Mouse (Mus musculus) frontal cortex, postnatal 10 days (tissue): ENCODE measurements around the gene Abcc9.

ENCODE experiments used
- DNase-seq, 2 experiments: peaks; one replicate each; pipeline ENCODE4 v3.0.0; 2022; ENCODE audit warnings: low spot score in 2 of 2, mixed read lengths in 1 of 2

Gene Abcc9

DNA sequence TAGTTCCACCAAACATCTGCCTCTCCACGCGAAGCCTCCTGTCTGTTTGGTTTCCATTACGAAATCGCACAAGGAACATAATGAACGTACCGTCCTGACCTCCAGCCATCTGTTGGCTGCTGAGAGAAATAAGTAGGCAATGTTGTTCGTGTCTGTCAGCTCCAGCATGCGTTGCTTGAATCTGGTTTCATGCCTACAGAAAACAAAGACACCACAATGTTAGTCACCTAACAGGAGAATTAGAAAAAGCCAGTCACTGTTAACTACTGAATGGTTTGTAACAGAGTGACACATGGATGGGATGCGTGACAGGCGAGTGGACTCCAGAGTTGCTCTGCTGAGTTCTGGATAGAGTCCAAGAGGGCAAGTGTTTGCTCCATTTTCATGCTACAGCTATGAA, 87.8 kb downstream of the Abcc9 start:
- DNase-seq = no peak

DNA sequence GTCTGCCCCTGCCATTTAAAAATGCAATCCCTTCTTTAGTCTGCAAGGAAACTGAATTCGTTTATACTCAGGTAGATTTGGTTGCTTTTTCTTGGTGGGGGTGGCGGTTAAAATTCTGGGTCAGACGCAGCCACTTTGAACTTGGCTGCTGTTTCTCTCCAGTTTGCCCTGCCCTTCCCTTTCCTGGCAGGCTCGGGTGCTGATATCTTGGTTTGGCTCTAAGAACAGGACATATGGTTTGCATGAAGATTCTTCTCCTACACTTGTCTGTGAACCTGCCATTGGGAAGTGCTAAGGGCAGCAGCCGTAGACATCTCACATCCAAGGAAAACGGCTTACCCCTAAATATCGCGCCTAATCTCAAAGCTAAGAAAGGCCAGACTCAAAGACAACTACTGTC, 89.7 kb downstream of the Abcc9 start:
- no peak for DNase-seq

DNA sequence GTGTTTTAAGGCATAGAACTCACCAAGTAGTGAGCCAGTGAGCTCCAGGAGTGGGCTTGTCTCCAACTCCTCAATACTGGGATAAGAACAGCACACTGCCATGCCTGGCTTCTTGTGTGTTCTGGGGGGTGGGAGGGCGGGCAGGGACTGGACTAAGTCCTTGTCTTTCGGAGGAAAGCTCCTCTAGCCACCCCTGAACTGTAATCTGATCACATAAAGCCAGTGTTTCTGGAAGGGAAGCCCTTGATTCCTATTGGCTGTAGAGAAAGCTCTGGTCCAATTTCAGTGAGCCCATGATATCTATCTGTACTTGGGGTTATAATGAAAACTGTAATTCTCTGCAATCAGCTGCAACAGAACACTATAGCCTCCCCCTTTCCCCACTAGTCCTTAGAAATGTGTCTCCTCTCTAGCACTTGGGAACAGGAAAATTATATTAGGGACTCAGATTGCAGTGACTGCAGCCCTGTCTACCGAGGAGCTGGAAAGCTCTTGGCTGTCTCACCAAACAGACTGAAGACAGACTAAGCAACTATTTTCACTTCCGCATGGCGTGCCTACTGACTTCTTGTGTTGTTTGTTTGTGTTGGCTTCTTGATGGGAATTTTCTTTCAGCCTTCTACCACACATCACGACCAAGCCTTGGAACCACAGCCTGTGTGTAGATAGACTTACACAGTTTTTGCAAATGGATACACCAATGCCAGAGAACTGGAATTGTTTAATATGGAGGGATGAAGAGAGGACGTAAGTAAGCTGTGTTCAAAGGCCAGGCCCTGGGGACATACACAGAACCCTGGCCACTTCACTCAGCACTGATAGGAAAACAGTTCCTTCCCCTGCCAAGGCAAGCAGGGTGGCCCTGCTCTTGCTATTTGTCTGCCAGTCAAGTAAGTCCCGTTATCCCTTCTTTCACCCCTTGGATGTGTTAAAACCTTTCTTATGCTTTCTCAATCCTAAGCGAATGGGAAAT, 92.4 kb downstream of the Abcc9 start:
- DNase-seq = no peak

DNA sequence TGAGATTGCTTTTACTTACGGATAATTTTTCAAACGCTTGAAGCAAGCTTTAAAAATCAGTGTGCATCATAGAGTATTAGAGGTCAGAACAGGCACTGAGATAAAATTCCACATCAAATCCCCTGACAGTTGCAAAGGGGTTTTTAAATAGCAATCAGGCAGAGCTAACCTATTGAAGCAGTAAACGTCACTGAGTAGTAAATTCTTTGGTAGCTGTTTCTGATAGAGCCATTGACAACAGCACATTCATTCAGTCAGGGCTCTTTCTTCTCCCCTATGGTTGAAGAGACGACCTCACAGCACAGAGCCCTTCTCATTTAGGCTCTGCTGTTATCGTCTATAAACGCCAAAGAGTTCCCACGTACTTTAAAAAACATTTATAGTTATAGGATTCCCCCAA, 95.0 kb downstream of the Abcc9 start:
- DNase-seq = no peak

DNA sequence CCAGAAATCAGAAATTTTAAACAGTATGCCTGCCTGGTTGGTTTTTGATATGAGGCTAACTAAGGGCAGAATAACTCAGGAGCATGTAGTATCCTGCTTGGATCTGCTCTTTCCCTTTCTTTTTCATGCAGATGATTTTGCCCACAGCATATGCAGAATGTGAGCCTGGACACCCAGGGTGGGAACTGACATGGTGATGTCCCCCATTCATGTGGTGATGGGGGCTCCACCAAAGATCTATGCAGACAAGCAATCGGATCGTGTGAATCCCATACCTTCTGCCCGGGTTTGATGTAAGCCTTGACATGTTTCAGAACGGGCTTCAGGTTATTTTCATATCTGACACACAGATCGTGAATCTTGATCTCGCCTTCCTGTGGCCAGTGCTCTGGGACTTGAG, 99.3 kb downstream of the Abcc9 start:
- no peak for DNase-seq

DNA sequence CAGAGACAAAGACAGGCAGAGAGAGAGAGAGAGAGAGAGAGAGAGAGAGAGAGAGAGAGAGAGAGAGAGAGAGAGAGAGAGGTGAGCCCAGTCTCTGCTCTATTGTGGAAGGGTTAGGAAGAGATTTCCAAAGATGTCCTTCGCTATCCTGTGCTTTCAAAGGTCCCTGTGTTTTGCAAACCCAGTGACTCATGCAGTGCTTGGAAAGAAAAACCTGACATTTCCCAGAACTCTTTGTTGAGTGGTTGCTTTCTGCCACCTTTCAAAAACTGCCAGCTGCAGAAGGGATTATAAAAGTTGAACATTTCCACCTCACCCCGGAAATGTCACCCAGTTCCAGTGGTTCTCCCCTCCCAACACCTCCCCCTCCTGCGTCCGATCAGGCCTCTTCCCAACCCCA, 123.3 kb downstream of the Abcc9 start:
- no peak for DNase-seq

DNA sequence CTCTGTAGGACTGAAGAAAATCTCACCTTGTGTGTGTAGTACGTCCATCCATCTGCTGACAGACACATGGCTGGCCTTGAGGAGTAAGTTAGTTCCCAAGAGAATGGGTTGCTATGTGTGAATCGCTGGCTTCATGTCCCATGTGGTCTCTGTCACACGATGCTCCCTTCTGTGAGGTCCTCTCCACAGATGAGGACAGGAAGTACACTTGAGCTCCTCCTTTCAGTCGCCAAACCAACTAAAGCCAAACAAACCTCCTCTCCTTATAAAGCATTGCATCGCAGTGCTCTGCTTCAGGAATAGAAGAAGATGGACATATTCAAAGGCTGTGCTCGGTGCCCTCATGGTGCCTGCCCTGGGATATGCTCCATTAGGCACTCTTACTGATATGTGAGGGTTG, 124.3 kb downstream of the Abcc9 start:
- no peak for DNase-seq

DNA sequence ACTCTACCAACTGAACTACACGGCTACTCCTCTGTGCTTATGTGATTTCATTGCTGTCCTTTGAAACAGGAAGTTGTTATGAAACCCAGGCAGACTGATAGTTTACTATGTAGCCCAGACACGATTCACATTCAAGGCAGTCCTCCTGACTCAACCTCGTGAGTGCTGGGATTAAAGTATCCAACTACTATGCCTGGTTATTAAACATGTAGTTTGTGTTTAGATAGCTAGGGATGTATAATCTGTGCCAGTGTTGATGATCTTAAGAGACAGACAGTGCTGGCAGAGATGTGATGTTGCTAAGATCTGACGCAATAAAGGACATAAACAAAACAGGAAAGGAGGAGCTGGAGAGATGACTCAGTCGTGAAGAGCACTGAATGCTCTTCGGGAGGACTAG, 129.2 kb downstream of the Abcc9 start:
- DNase-seq = no peak

DNA sequence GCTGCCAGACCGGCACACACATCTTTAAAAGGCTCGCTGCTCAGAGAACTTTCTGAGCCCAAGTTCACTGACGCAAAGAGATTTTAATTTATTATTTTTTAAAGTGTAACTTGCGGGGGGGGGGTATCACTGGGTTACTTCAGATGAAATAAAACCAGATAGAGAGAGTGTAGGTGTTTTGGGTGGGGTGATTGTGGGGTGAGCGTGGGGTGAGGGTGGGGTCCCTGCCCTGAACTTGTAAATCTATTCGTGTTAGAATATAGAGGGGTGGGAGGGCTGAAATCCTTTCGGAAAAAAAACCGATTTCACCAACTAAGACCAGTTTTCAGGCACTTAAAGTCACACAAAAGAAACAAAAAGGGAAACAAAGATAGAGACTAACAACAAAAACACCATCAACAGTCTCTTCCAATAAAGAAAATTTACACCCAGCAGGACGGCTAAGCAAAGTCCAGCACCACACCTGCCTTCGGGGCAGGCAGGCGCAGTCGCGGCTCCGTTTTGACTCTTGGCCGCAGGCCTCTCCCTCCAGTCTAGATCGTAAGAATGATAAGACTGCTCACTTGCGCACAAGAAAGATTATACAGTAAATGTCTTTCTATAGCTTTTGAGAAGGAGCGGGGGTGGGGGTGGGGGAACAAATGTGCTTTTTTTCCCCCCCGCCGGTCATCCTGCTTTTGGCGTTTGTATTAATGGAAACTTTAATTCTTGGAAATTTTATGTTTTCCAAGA, 130.3 kb downstream of the Abcc9 start:
- no peak for DNase-seq

DNA sequence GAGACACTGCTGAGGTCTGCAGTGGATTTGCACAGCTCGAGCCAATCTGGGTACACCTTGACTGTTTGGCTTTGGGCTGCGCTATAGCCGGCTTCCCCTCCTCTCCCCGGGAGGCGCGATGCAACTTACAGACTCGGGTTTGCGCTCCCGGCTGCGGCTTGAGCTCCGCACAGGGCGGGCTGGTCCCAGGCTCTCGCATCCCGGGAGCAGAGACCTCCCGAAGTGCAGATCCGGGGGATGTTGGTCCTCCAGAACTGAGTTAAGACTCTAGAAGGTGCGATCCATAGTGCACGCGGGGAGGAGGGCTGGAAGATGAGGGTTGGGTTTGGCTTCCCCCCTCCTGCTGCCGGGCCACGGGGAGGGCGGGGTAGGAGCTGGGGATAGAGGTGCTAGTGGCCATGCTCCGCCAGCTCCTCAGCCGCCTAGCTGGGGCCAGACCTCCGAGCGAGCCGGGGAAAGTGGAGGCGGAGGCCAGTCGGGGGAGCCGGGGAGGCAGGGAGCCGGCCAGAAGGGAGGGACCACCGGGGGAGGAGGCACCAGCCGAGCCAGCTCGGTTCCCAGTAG, 131.0 kb downstream of the Abcc9 start, which contains the start of gene Kcnj8:
TSS of gene Kcnj8 (minus strand) at position 560 of the 564 bp plus-strand sequence.
- DNase-seq = peak in 1 of 2 experiments; percentile 23

DNA sequence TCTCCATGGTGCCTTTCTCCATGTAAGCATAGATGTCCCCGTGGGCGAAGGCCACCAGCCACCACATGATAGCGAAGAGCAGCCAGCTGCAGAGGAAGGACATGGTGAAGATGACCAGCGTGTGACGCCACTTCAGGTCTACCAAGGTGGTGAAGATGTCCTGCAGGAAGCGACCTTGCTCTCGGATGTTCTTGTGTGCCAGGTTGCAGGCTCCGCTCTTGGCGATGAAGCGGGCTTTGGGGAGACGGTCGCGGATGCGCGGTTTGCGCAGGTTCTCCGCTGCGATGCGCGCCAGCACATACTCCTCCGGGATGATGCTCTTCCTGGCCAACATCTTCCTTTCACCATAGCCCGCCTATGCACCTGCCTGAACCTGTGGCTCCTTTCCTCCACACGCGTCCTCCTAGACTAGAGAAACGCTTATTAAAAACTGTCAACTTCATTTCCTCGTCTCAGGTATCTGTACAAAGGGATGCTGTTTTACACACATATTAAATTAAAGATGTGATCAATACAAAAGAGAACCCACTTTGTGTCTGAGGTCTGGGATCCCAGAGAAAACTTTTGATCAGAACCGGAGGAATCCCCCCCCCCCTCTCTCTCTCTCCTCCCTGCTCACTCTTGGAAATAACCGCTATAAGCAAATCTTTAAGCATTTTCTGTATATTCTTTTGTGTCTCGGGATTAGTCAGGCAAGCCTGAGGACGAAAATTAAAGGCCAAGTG, 131.9 kb downstream of the Abcc9 start:
- no peak for DNase-seq

DNA sequence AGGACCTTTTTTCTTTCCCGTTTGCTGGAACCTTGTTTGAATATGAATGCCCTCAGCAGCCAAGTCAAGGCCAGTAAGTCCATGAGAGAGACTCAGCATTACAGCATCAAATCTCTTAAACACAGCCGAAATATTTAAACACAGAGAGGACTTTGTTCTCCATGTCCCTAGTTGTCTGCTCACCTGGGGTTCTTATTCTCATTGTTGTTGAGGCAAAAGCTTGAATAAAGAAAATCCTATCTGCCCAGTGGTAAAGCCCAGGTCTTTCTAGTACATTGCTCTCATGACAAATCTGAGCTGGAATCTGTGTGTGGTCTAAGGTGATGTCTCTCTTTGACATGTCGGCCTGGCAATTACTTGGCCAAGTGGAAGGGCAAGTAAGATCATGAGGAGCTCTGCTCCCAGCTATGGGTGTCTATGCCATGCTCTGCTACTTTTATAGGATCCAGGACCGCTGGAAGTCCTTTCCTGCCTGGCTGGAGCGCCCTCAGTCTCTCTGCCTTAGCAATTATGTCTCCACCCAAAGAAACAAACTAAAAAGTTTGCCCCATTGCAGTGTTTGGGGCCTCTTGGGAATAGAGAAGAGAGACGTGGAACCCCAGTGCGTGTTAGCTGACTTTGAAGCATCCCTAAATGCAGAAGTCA, 133.3 kb downstream of the Abcc9 start:
- no peak for DNase-seq

DNA sequence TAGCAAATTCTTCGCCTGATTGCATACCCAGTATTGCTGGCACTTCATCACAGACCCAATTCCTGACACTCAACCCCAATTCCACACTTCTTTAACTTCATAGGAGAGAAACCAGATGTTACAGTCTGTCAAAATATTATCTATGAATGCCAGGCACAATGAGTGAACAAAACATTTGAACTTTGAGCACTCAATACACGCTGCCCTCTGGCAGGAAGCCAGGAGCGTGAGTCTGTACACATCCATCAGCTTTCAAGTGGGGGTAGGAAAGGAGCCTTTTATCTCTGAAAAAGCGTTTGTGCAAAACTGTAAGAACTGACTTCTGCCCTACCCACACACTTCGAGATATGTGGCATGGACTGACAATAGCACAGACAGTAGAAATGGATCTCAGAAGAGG, 134.7 kb downstream of the Abcc9 start:
- no peak for DNase-seq

DNA sequence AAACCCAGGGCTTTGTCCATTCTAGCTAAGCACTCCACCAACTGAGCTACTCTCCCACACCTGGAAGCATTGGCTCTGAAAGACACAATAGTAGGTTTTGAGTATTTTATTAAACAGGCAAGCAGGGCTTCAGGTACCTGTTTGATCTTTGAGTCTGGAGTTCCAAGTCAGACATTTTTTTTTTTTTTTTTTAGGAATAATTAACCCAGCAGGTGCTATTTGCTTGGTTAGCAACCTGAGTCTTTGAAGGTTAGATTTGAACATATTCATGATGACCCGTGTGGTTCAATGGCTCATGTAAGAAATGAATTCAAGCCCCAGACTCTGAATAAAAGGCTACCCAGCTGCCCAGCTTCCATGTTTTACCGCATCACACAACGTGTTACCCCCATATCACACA, 137.4 kb downstream of the Abcc9 start:
- DNase-seq = no peak

DNA sequence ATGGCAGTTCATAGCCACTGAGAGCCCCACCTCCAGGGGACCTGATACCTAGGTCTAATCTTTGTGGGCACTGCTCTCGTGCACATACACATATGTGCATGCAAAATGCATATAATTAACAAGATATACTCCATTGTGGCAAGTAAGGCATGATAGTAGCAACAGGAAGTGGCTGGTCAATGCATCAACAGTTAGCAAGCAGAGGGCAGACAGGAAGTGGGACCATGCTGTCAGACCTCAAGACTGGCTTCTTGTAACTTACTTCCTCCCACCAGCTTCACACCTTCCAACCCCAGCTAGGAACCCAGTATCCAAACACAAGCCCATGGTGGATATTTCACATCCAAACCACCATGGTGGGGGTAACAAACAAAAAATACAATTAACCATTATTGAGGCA, 141.0 kb downstream of the Abcc9 start:
- no peak for DNase-seq

DNA sequence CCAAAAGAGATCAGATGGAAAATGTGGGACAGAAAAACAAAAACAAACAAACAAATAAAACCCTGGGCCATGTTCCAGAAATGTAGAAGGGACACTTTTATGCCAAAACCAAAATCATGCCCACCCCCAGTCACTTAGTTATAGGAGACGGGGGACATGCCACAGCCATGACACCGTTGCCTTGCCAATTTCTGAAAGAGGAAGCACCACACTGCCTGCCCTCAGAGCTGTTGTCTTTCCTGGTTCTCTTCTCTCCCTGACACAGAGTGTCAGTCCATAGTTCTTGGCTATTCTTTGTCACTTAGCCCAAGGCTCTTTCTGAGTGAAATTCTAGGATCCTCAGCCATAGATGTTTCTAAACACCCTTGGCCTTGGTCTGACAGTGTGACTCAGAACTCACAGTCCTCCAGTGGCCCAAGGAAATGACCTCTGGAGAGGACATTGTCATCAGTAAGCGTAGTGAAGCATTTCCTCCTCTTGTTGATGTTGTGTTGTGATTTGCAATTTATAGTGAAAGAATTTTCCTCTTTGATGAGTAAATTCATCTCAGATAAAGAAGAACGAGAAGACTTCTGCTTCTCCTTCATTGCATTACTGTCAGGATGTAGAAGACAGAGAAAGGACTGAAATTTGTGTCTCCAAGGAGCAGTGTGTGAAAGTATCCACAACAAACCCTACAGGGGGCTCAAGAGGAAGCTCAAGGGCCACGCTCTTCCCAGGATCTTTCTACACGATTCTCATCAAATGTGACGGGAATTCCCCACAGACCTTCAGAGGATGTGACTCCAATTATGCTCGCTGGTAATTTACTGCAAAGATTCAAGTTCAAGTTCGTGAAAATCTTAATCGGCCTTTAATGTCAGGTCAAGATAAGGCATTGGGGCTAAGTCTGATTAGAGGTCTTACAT, 143.1 kb downstream of the Abcc9 start:
- DNase-seq = no peak

DNA sequence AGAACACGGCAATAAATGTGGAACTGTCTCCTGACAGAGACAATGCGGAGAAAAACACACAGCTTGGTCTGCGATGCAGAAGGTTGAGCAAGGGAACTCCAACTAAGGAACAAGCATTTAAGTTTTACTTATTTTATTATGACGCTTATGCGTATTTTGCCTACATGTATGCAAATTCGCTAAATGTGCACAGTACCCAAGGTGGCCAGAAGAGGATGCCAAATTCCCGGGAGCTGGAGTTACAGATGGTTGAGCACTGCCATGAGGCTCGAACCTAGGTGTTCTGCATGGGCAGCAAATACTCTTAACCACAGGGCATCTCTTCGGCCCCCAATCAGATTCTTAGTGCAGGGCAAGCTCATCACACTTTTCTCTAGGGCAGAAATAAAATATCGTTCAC, 144.0 kb downstream of the Abcc9 start:
- DNase-seq = no peak

DNA sequence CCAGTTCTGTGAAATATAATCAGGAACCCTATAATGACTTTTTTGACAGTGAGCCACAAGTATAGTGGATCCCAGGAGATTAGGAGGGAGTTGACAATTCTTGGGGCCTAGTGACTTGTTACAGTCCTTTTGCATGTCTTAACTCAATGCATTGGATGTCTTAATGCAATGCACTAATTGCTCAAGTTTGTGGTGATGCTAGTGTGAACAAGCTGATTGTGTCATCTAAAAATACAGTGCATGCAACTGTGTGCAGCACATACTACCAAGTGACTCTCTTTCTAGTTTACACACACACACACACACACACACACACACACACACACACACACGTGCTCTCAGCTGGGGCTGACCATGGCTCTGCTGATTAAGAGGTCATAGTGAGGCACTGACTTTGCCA, 146.1 kb downstream of the Abcc9 start:
- no peak for DNase-seq

DNA sequence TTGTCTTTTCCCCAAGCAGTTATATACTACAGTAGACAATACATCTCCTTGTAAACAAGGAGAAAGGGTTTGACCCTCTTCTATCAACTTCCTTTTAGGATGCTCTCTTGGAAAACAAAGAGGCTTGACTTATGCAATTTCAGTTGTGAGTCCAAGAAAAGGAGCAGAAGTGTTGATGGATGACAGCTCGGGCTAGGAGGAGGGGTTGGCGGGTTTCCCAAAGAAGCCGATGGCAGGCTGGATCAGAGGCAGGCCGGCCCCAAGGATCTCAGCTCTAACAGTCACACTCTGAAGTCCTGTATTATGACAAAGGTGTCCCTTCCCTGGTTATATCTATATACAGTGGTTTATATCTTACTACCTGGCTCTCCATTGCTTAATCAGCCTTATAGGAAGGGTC, 150.6 kb downstream of the Abcc9 start:
- DNase-seq = no peak

DNA sequence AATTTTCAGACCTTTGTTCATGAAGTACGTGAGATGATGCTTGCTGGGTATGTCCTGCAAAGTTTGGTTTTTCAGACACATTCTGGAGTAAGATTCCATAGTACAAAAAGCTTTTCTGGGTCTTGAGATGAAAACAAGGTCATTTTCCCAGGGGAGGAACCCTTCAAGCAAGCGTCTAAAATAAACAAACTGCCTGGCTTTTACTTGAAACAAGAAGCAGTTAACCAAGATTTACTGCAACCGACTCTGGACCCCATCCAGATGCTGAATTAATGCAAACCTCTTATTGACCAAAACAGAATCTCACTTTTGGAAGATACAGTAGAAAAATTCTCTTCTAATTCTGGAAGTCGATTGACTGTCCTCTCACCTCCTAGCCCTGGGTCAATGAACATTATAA, 151.2 kb downstream of the Abcc9 start:
- no peak for DNase-seq
